Mouse (Mus musculus) kidney, adult 2 months (tissue): ENCODE measurements at regions not wholly inside any gene's neighbourhood (a gene's known extent, or its start where the extent isn't known, plus 50 kb on each side); places are given as distances from the start of the nearest gene placed in this dataset.

Experiments
- CTCF ChIP-seq: fragments of 200-500 bp; conservative IDR thresholded peaks from 2 replicates; pipeline ENCODE4 v1.5.1; 2011; ENCODE audit warnings: low read depth, mild to moderate bottlenecking, control low read depth, low read length, moderate library complexity, mixed read lengths; ENCODE audit not compliant: insufficient read depth, insufficient read length
- POLR2A ChIP-seq: fragments of 200-500 bp; IDR thresholded peaks from one replicate; pipeline ENCODE4 v1.6.1; 2011; ENCODE audit warnings: low read depth, low read length, control low read depth

DNA sequence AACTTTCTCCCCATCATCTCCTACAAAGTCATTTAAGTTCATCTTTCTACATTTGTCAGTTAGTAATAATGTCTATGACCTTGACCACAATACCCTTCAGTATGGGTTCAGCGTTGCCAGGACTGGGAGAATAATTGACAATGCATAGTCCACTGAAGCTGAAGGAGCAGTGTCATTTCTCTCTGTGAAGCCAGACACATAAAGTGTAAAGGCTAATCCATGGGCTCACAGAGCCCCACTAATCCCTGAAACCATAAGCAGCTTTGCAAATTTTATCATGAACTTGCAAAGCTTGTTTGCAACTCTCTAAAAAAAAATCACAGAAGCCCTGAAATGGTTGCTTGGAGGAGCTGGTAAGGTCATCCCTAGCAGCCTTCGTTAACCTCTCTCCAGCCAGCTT, 654.4 kb downstream of the Ccdc50 start:
- TF ChIP-seq POLR2A (no peak), CTCF (no peak)
